Mouse (Mus musculus) kidney, postnatal 0 days (tissue): Measurements from ENCODE around the gene Rrnad1. TPM values are rescaled to one million over a fixed set of nuclear protein-coding genes. Genes with fewer than 3 reads are reported as not detected.

ENCODE experiments used
- ATAC-seq: fragments of 200-750 bp; cut with Nextera tagmentation; replicated peaks from 2 replicates; pipeline ENCODE4 v1.8.0; 2017; ENCODE audit warnings: low read depth, moderate number of reproducible peaks, moderate TSS enrichment, moderate library complexity; ENCODE audit not compliant: low FRiP score
- DNase-seq: peaks from one replicate; pipeline ENCODE4 v3.0.0-alpha.2; 2016; ENCODE audit warnings: low spot score
- H3K27ac ChIP-seq: fragments of 300-500 bp; sonication (generic); 2 replicates; pipeline ENCODE4 v1.5.1; 2014; ENCODE audit warnings: mild to moderate bottlenecking
- H3K27me3 ChIP-seq: fragments of 300-500 bp; sonication (generic); 2 replicates; pipeline ENCODE4 v1.6.1; 2014; ENCODE audit warnings: low read length, mixed read lengths; ENCODE audit not compliant: insufficient read depth
- H3K36me3 ChIP-seq: fragments of 300-500 bp; sonication (generic); 2 replicates; pipeline ENCODE4 v1.6.1; 2014; ENCODE audit warnings: low read length, mixed read lengths; ENCODE audit not compliant: insufficient read depth
- H3K4me1 ChIP-seq: fragments of 300-500 bp; sonication (generic); replicated peaks from 2 replicates; pipeline ENCODE4 v1.6.1; 2014; ENCODE audit warnings: antibody characterized with exemption, low read length, mixed read lengths; ENCODE audit not compliant: insufficient read depth
- H3K4me2 ChIP-seq: fragments of 300-500 bp; sonication (generic); 2 replicates; pipeline ENCODE4 v1.6.1; 2014; ENCODE audit warnings: mild to moderate bottlenecking, low read length, moderate library complexity, mixed read lengths
- H3K4me3 ChIP-seq: fragments of 300-500 bp; sonication (generic); replicated peaks from 2 replicates; pipeline ENCODE4 v1.5.1; 2014; ENCODE audit warnings: low read depth, low read length
- H3K9ac ChIP-seq: fragments of 300-500 bp; sonication (generic); 2 replicates; pipeline ENCODE4 v1.6.1; 2014; ENCODE audit warnings: low read depth, low read length
- H3K9me3 ChIP-seq: fragments of 300-500 bp; sonication (generic); replicated peaks from 2 replicates; pipeline ENCODE4 v1.6.1; 2016; ENCODE audit warnings: low read length, inconsistent platforms, mixed read lengths
- CTCF ChIP-seq: IDR thresholded peaks from 2 replicates; pipeline ENCODE4 v1.5.1; 2016; ENCODE audit warnings: antibody characterized with exemption, low read depth, mild to moderate bottlenecking, moderate library complexity
- WGBS: fragments of 180-500 bp; shearing (Covaris S2); extraction: QIAGEN DNeasy Blood & Tissue Kit; methylation state at CpG from one replicate; pipeline ENCODE4 v1.1.7; 2014; 5-methylcytosine and 5-hydroxymethylcytosine counted together
- polyA plus RNA-seq: library from polyadenylated mRNA; unstranded; fragments of >200 nt; fragmentation: Nextera tagmentation; extraction: Ambion mirVana; gene quantifications from 2 replicates; pipeline ENCODE4 v1.2.1, GENCODE M21; 2015

The Rrnad1 gene
- polyA plus RNA-seq, 1 experiment from 2014 or later, result 12.3 TPM

DNA sequence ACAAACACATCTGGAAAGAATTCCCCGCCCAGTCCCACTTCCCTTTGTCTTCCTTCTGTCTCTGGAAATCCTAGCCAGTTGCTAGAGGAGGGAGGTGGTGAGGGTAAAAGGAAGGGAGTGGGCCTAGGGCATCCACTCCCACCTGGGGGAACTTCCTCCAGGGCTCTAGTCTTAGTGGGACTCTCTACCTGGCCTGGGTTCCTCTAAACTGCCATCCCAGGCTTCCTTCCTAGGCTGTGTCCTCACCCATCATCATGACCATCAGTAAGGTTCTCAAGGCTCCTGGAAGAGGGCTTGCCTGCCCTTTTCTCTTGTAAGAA lies 16.0 kb upstream of the Rrnad1 start:
- Histone ChIP-seq H3K36me3 (peaks cover 8% of the 10 kb centered on the region), H3K9ac (no peak overlapping the region), H3K4me3 (no peak overlapping the region), H3K4me1 (peaks cover 25% of the 10 kb centered on the region), H3K27me3 (no peaks in the 10 kb centered on the region), H3K9me3 (no peaks in the 10 kb centered on the region), H3K27ac (no peak overlapping the region), H3K4me2 (no peak overlapping the region)
- no peak for TF ChIP-seq CTCF
- ATAC-seq (no peak), DNase-seq (no peak)
- 50% methylated on average over 1 of the region's 1 CpGs for WGBS

DNA sequence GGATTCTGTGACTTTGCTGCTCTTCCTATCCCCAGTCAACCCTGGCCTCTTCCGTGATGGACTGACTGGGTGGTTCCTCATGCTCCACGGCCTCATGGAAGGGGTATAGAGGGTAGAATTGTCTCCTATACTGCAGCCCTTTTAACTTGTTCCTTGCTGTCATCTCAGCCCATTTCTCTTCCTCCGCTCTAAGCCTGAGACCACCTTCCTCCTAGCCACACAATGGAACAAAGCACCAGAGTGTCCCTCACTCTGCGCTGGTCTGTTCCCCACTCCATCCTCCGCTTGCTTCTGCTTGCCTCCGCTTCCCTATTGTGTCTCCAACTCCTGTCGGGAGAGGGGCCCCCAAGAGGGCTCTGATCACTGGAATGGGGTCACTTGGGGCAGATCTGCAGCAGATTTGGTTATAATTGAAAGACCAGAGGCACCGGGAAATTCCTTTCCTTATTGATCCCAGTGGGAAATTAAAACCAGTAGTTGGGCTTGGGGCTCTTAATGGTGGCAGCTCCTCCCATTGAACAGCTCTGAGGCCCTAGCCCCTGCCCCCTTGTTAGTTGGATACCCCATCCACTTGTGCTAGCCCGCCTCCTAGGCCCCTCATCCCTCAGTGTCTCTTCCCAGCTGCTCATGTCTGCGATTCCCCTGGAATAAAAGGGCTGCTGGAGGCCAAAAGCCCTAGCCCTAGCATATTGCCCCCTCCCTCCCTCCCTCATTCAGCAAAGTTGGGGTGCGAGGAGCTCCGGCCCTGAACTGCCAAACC lies 15.4 kb upstream of the Rrnad1 start:
- DNase-seq, result no peak
- no peak for TF ChIP-seq CTCF
- 44% methylated on average over 12 of the region's 12 CpGs for WGBS
- Histone ChIP-seq H3K36me3 (peaks cover 13% of the 10 kb centered on the region), H3K9me3 (no peaks in the 10 kb centered on the region), H3K4me1 (peaks cover 25% of the 10 kb centered on the region), H3K27me3 (no peaks in the 10 kb centered on the region), H3K9ac (no peak overlapping the region), H3K4me2 (no peak overlapping the region), H3K4me3 (no peak overlapping the region), H3K27ac (no peak overlapping the region)
- no peak for ATAC-seq

- 17% methylated on average over 4 of the region's 4 CpGs for WGBS
- DNase-seq (no peak), ATAC-seq (no peak; the same call in 1 of the 2 replicates)
- Histone ChIP-seq H3K4me1 (peaks cover 25% of the 10 kb centered on the region), H3K9ac (no peak overlapping the region), H3K36me3 (peaks cover 21% of the 10 kb centered on the region), H3K27ac (no peak overlapping the region), H3K9me3 (no peaks in the 10 kb centered on the region), H3K4me3 (no peak overlapping the region), H3K4me2 (no peak overlapping the region), H3K27me3 (no peaks in the 10 kb centered on the region)
- TF ChIP-seq CTCF, result no peak
These were observed 14.5 kb upstream of the Rrnad1 start for GRCm38 (mm10) chr3:87944838-87945600.

- no peaks in the 10 kb centered on the region for H3K27me3 ChIP-seq
- no peaks in the 10 kb centered on the region for H3K9me3 ChIP-seq
- TF ChIP-seq CTCF, result no peak
- DNase-seq (no peak), ATAC-seq (no peak)
- peaks cover 35% of the 10 kb centered on the region for H3K36me3 ChIP-seq
- peaks cover 19% of the 10 kb centered on the region for H3K4me1 ChIP-seq
- 60% methylated on average over 7 of the region's 7 CpGs for WGBS
- H3K4me3 ChIP-seq, result no peak overlapping the region
- no peak overlapping the region for H3K9ac ChIP-seq
- no peak overlapping the region for H3K4me2 ChIP-seq
- no peak overlapping the region for H3K27ac ChIP-seq
These were observed 13.1 kb upstream of the Rrnad1 start for GRCm38 (mm10) chr3:87943586-87943985.

GRCm38 (mm10) chr3:87942471-87942870 lies 12.0 kb upstream of the Rrnad1 start:
- Histone ChIP-seq H3K9me3 (no peaks in the 10 kb centered on the region), H3K36me3 (peaks cover 43% of the 10 kb centered on the region), H3K27ac (no peak overlapping the region), H3K27me3 (no peaks in the 10 kb centered on the region), H3K4me1 (peaks cover 10% of the 10 kb centered on the region), H3K4me3 (no peak overlapping the region), H3K4me2 (no peak overlapping the region), H3K9ac (no peak overlapping the region)
- ATAC-seq (no peak), DNase-seq (no peak)
- no peak for TF ChIP-seq CTCF
- WGBS, result 94% methylated on average over 2 of the region's 2 CpGs

DNA sequence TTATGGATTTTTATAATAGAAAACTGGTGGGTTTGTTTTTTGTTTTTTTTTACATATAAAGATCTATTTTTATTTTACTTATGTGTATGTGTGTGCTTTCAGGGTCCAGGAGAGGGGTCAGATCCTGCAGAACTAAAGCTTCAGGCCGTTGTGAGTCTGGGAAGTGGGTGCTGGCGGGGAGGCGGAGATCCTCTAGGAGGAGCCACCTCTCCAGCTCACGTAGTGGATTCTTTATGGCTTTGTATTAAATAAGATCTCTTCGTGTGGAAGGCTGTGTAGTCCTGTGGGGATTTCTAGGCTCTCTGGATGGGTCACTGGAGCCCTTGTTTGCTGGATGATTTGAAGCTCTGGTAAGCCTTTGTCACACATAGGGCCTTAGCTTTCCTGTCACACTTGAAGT lies 10.1 kb upstream of the Rrnad1 start:
- ATAC-seq (no peak), DNase-seq (no peak)
- 63% methylated on average over 5 of the region's 5 CpGs for WGBS
- 0 out of 2 replicates have a peak, but pooled peaks have one; percentile 17 for TF ChIP-seq CTCF
- H3K9ac ChIP-seq, result no peak overlapping the region
- no peak overlapping the region for H3K27ac ChIP-seq
- no peak overlapping the region for H3K4me3 ChIP-seq
- H3K36me3 ChIP-seq, result peaks cover 46% of the 10 kb centered on the region
- H3K4me2 ChIP-seq, result no peak overlapping the region
- H3K27me3 ChIP-seq, result no peaks in the 10 kb centered on the region
- H3K9me3 ChIP-seq, result no peaks in the 10 kb centered on the region
- H3K4me1 ChIP-seq, result no peaks in the 10 kb centered on the region
